Mouse (Mus musculus): ENCODE measurements at regions not wholly inside any gene's neighbourhood (a gene's known extent, or its start where the extent isn't known, plus 50 kb on each side); places are given as distances from the start of the nearest gene placed in this dataset.

- Histone ChIP-seq H3K4me3 (ENCODE audit: low read length) (no peak overlapping the region), H3K4me2 (ENCODE audit: low read depth, low read length) (no peak overlapping the region), H3K9me3 (ENCODE audit: low read length) (no peaks in the 10 kb centered on the region), H3K4me1 (ENCODE audit: insufficient read depth, low read length) (no peaks in the 10 kb centered on the region), H3K27ac (no peak overlapping the region), H3K9ac (replicated peaks; ENCODE audit: low read length) (no peak overlapping the region), H3K27me3 (ENCODE audit: insufficient read depth, low read length) (no peaks in the 10 kb centered on the region), H3K36me3 (ENCODE audit: insufficient read depth, low read length) (no peaks in the 10 kb centered on the region)
- ATAC-seq, result no peak
- WGBS, result 93% methylated on average over 1 of the region's 1 CpGs
- no peak for DNase-seq (ENCODE audit: low spot score)
- TF ChIP-seq CTCF (IDR thresholded peaks at IDR 0.05; ENCODE audit: low read depth), result peak; percentile 42
Measured at GRCm38 (mm10) chr4:62853335-62853734, 112.0 kb upstream of the Zfp618 start.

DNA sequence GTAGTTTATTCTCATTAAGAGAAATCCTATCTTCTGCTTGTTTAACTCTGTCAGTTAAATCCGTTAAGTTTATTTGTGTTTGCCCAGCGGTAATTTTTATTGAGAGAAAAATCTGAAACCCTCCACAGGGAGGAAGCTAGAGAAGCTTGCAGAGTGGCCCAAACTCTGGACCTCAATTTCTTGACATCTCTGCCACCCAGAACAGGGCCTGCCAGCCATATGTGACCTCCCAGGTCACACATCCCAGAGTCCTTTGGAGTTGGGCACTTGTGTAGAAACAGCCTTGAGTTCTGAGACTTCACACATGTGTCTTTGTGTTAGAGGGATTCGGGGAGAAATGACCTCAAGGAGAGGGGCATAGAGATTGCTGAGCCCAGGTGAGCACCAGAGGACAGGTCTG lies 109.0 kb upstream of the Zfp618 start:
- Histone ChIP-seq H3K4me1 (ENCODE audit: insufficient read depth, low read length) (no peaks in the 10 kb centered on the region), H3K4me3 (ENCODE audit: low read length) (no peak overlapping the region), H3K27me3 (ENCODE audit: insufficient read depth, low read length) (no peaks in the 10 kb centered on the region), H3K9ac (replicated peaks; ENCODE audit: low read length) (no peak overlapping the region), H3K4me2 (ENCODE audit: low read depth, low read length) (no peak overlapping the region), H3K27ac (no peak overlapping the region), H3K9me3 (ENCODE audit: low read length) (no peaks in the 10 kb centered on the region), H3K36me3 (ENCODE audit: insufficient read depth, low read length) (no peaks in the 10 kb centered on the region)
- DNase-seq (ENCODE audit: low spot score) (no peak), ATAC-seq (no peak)
- TF ChIP-seq CTCF (IDR thresholded peaks at IDR 0.05; ENCODE audit: low read depth), result no peak
- 73% methylated on average over 3 of the region's 3 CpGs for WGBS

DNA sequence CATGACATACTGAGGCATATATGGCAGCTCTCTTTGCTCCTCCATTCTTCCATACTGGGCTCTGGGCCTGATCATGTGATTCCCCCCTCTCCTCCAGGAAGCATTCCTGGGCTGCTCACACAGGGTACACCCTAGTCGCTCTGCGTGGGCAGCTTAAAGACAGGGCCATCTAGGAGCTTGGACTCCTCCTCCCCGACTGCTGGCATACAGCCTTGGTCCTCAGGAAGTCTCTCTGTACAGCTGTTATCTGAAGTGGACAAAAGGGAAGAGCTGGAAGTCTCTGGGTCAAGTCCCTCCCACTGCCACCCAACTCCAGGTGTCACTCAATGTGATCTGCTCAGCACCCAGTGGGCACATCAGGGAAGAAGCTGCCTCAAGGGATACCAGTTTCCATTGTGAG lies 102.6 kb upstream of the Zfp618 start:
- Histone ChIP-seq H3K4me3 (ENCODE audit: low read length) (no peak overlapping the region), H3K36me3 (ENCODE audit: insufficient read depth, low read length) (no peaks in the 10 kb centered on the region), H3K9me3 (ENCODE audit: low read length) (no peaks in the 10 kb centered on the region), H3K27ac (no peak overlapping the region), H3K4me2 (ENCODE audit: low read depth, low read length) (no peak overlapping the region), H3K4me1 (ENCODE audit: insufficient read depth, low read length) (no peaks in the 10 kb centered on the region), H3K9ac (replicated peaks; ENCODE audit: low read length) (no peak overlapping the region), H3K27me3 (ENCODE audit: insufficient read depth, low read length) (no peaks in the 10 kb centered on the region)
- ATAC-seq, result 0 out of 2 replicates have a peak, but pooled peaks have one; percentile 27
- DNase-seq (ENCODE audit: low spot score), result no peak
- 85% methylated on average over 3 of the region's 3 CpGs for WGBS
- TF ChIP-seq CTCF (IDR thresholded peaks at IDR 0.05; ENCODE audit: low read depth), result no peak

GRCm38 (mm10) chr4:62870391-62870983 lies 94.9 kb upstream of the Zfp618 start:
- Histone ChIP-seq H3K9me3 (ENCODE audit: low read length) (no peaks in the 10 kb centered on the region), H3K4me2 (ENCODE audit: low read depth, low read length) (no peak overlapping the region), H3K4me1 (ENCODE audit: insufficient read depth, low read length) (no peaks in the 10 kb centered on the region; the same call in 1 of the 2 replicates), H3K27me3 (ENCODE audit: insufficient read depth, low read length) (no peaks in the 10 kb centered on the region; the same call in 1 of the 2 replicates), H3K4me3 (ENCODE audit: low read length) (no peak overlapping the region), H3K36me3 (ENCODE audit: insufficient read depth, low read length) (no peaks in the 10 kb centered on the region), H3K9ac (replicated peaks; ENCODE audit: low read length) (no peak overlapping the region), H3K27ac (no peak overlapping the region)
- TF ChIP-seq CTCF (IDR thresholded peaks at IDR 0.05; ENCODE audit: low read depth), result no peak
- peak; percentile 38 for DNase-seq (ENCODE audit: low spot score)
- 30% methylated on average over 14 of the region's 14 CpGs for WGBS
- peak; percentile 77 for ATAC-seq

DNA sequence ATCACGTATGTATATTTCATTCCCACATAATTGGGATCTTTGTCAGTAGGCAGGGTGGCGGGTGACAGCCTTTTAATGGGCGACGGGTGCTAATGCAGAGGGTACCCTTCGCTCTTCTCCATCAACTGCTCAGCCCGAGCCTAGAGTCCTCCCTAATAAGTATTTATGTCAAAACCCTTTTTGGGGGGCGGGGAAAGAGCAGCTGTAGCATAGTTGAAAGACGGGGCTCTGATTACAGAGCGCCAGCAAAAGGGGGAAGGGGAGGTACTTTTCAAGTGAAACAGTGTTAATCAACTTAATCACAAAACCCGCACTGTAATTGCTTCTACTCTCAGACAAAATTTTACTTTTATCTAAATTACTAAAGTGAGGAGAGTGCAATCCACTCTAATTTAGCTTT lies 92.8 kb upstream of the Zfp618 start:
- 80% methylated on average over 10 of the region's 10 CpGs for WGBS
- Histone ChIP-seq H3K36me3 (ENCODE audit: insufficient read depth, low read length) (no peaks in the 10 kb centered on the region), H3K9ac (replicated peaks; ENCODE audit: low read length) (no peak overlapping the region), H3K4me1 (ENCODE audit: insufficient read depth, low read length) (no peaks in the 10 kb centered on the region; the same call in 1 of the 2 replicates), H3K9me3 (ENCODE audit: low read length) (no peaks in the 10 kb centered on the region), H3K4me3 (ENCODE audit: low read length) (no peak overlapping the region), H3K4me2 (ENCODE audit: low read depth, low read length) (no peak overlapping the region), H3K27me3 (ENCODE audit: insufficient read depth, low read length) (no peaks in the 10 kb centered on the region; the same call in 1 of the 2 replicates), H3K27ac (no peak overlapping the region)
- TF ChIP-seq CTCF (IDR thresholded peaks at IDR 0.05; ENCODE audit: low read depth), result no peak
- ATAC-seq (no peak), DNase-seq (ENCODE audit: low spot score) (no peak)

DNA sequence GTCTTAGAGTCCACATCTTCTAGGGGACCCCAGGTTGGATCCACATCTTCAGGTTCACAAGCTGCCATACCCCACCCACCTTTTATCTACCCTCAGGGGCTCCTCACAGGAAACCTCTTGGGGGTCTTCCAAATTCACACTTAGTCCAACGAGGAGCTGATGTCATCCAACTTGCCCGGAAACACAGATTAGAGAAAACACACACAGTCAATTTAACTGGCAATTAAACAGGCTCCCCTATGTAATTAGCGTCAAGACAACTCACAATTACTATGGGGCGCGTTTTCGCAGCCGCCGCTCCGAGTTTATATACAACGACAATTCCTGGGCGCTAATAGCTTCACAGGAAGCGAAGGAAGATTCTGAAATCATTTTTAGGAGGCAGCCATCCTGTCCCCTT lies 91.4 kb upstream of the Zfp618 start:
- no peaks in the 10 kb centered on the region for H3K9me3 ChIP-seq (ENCODE audit: low read length)
- TF ChIP-seq CTCF (IDR thresholded peaks at IDR 0.05; ENCODE audit: low read depth), result no peak
- WGBS, result 60% methylated on average over 12 of the region's 12 CpGs
- H3K4me3 ChIP-seq (ENCODE audit: low read length), result no peak overlapping the region
- no peaks in the 10 kb centered on the region; the same call in 1 of the 2 replicates for H3K27me3 ChIP-seq (ENCODE audit: insufficient read depth, low read length)
- no peaks in the 10 kb centered on the region for H3K36me3 ChIP-seq (ENCODE audit: insufficient read depth, low read length)
- no peak overlapping the region for H3K4me2 ChIP-seq (ENCODE audit: low read depth, low read length)
- no peak overlapping the region for H3K27ac ChIP-seq
- no peaks in the 10 kb centered on the region; the same call in 1 of the 2 replicates for H3K4me1 ChIP-seq (ENCODE audit: insufficient read depth, low read length)
- H3K9ac ChIP-seq (replicated peaks; ENCODE audit: low read length), result no peak overlapping the region
- DNase-seq (ENCODE audit: low spot score), result peak; percentile 34
- ATAC-seq, result no peak

DNA sequence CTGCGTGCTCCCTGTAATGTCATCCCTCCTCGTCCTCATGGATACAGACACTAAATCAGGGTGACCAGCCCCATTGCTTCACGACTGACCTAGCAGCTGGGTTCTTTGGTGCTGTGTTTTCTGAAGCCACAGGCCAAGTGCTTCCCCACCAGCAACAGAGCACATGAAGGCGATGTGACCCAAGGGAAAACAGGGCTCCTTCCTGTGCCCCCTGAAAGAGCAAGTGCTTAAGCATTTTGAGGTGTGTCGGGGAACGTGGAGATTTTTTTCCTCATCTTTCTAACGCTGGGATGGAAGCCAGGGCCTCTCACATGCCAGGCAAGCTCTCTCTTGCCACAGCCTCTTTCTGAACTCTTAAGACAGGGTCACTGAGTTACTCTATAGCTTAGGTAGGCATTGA lies 87.3 kb upstream of the Zfp618 start:
- H3K4me3 ChIP-seq (ENCODE audit: low read length), result no peak overlapping the region
- H3K4me2 ChIP-seq (ENCODE audit: low read depth, low read length), result no peak overlapping the region
- ATAC-seq (no peak), DNase-seq (ENCODE audit: low spot score) (no peak)
- H3K36me3 ChIP-seq (ENCODE audit: insufficient read depth, low read length), result no peaks in the 10 kb centered on the region
- H3K9me3 ChIP-seq (ENCODE audit: low read length), result no peaks in the 10 kb centered on the region
- no peaks in the 10 kb centered on the region for H3K4me1 ChIP-seq (ENCODE audit: insufficient read depth, low read length)
- no peak overlapping the region for H3K27ac ChIP-seq
- H3K27me3 ChIP-seq (ENCODE audit: insufficient read depth, low read length), result no peaks in the 10 kb centered on the region; the same call in 1 of the 2 replicates
- no peak overlapping the region for H3K9ac ChIP-seq (replicated peaks; ENCODE audit: low read length)
- TF ChIP-seq CTCF (IDR thresholded peaks at IDR 0.05; ENCODE audit: low read depth), result no peak
- WGBS, result 79% methylated on average over 7 of the region's 7 CpGs
